Mouse (Mus musculus) heart, embryonic 11.5 days (tissue): Measurements from ENCODE around the gene Carmil1. TPM values are rescaled to one million over a fixed set of nuclear protein-coding genes. Genes with fewer than 3 reads are reported as not detected.

Source experiments
- ATAC-seq: fragments of 200-750 bp; cut with Nextera tagmentation; replicated peaks from 2 replicates; pipeline ENCODE4 v1.8.0; 2017; ENCODE audit warnings: moderate library complexity; ENCODE audit not compliant: insufficient number of reproducible peaks, low FRiP score, low TSS enrichment
- H3K27ac ChIP-seq: fragments of 300-500 bp; sonication (generic); 2 replicates; pipeline ENCODE4 v1.5.1; 2014; ENCODE audit warnings: mild to moderate bottlenecking, low read depth, low read length
- H3K27me3 ChIP-seq: fragments of 300-500 bp; sonication (generic); 2 replicates; pipeline ENCODE4 v1.6.1; 2014; ENCODE audit warnings: mild to moderate bottlenecking, low read length, mixed read lengths; ENCODE audit not compliant: control insufficient read depth, insufficient read depth
- H3K36me3 ChIP-seq: fragments of 300-500 bp; sonication (generic); 2 replicates; pipeline ENCODE4 v1.6.1; 2014; ENCODE audit warnings: mild to moderate bottlenecking, low read length, moderate library complexity, mixed read lengths; ENCODE audit not compliant: control insufficient read depth, insufficient read depth
- H3K4me1 ChIP-seq: fragments of 300-500 bp; sonication (generic); 2 replicates; pipeline ENCODE4 v1.6.1; 2014; ENCODE audit warnings: low read length; ENCODE audit not compliant: control insufficient read depth, insufficient read depth
- H3K4me2 ChIP-seq: fragments of 300-500 bp; sonication (generic); 2 replicates; pipeline ENCODE4 v1.6.1; 2014; ENCODE audit warnings: mild to moderate bottlenecking, moderate library complexity
- H3K4me3 ChIP-seq: fragments of 300-500 bp; sonication (generic); 2 replicates; pipeline ENCODE4 v1.5.1; 2014; ENCODE audit warnings: low read depth, low read length
- H3K9ac ChIP-seq: fragments of 300-500 bp; sonication (generic); 2 replicates; pipeline ENCODE4 v1.6.1; 2014; ENCODE audit warnings: mild to moderate bottlenecking, low read depth, low read length, moderate library complexity
- H3K9me3 ChIP-seq: fragments of 300-500 bp; sonication (generic); replicated peaks from 2 replicates; pipeline ENCODE4 v1.6.1; 2016; ENCODE audit warnings: low read length; ENCODE audit not compliant: control insufficient read depth
- WGBS: fragments of 180-500 bp; shearing (Covaris S2); extraction: QIAGEN DNeasy Blood & Tissue Kit; methylation state at CpG from one replicate; pipeline ENCODE4 v1.1.7; 2014; ENCODE audit not compliant: insufficient replicate concordance; 5-methylcytosine and 5-hydroxymethylcytosine counted together
- polyA plus RNA-seq: library from polyadenylated mRNA; unstranded; fragments of >200 nt; fragmentation: Nextera tagmentation; extraction: Ambion mirVana; gene quantifications from 2 replicates; pipeline ENCODE4 v1.2.1, GENCODE M21; 2014

The Carmil1 gene
- polyA plus RNA-seq, 1 experiment from 2014 or later, result 8.4 TPM

DNA sequence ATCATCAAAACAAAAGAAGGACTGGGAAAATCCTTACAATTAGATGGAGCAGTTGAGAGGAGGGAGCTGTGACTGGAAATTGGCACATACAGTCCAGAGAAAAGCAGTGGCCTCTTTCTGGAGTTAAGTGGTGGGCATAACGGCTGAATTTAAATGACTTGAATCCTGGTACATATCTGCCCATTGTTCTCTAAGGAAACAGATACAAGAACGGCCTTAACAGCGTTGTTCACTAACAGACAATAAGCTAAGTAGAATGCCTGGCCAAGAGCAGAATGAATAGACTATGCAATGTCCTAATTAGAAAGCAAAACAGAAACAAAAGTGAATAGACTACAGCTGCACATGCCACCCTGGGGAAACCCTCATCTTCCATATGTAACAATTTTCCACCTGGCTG, 133.6 kb downstream of the Carmil1 start:
- H3K27me3 ChIP-seq, result peaks cover 25% of the 10 kb centered on the region

DNA sequence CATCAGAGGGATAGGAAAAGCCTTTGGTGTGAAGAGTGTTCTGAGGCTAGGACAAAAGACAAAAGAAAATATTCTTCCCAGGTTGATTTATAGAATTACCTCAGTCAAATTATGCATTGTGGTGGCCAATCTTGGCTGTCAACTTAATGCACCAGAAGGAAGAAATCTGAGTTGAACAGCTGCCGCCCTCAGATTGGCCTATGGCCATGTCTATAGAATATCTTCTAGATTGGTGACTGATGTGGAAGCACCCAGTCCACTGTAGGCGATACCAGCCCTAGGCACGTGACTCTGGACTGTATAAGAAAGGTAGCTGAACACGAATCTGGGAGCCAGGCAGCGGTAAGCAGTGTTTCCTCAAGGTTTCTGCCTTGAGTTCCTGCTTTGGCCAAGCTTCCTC, 134.1 kb downstream of the Carmil1 start:
- H3K4me1 ChIP-seq, result peaks cover 4% of the 10 kb centered on the region; the same call in 1 of the 2 replicates
- no peaks in the 10 kb centered on the region for H3K9me3 ChIP-seq
- no peak overlapping the region for H3K9ac ChIP-seq
- ATAC-seq, result no peak
- 85% methylated on average over 5 of the region's 5 CpGs for WGBS
- no peaks in the 10 kb centered on the region for H3K36me3 ChIP-seq
- H3K4me3 ChIP-seq, result no peak overlapping the region
- H3K27ac ChIP-seq, result no peak overlapping the region
- H3K27me3 ChIP-seq, result peaks cover 25% of the 10 kb centered on the region
- no peak overlapping the region for H3K4me2 ChIP-seq

More for the DNA sequence above, 133.6 kb downstream of the Carmil1 start:
- Histone ChIP-seq H3K27ac (no peak overlapping the region), H3K36me3 (no peaks in the 10 kb centered on the region), H3K4me3 (no peak overlapping the region), H3K9me3 (no peaks in the 10 kb centered on the region), H3K4me1 (peaks cover under 1% of the 10 kb centered on the region; the same call in 1 of the 2 replicates), H3K4me2 (no peak overlapping the region), H3K9ac (no peak overlapping the region)
- ATAC-seq, result no peak
- WGBS, result 66% methylated on average over 3 of the region's 3 CpGs

DNA sequence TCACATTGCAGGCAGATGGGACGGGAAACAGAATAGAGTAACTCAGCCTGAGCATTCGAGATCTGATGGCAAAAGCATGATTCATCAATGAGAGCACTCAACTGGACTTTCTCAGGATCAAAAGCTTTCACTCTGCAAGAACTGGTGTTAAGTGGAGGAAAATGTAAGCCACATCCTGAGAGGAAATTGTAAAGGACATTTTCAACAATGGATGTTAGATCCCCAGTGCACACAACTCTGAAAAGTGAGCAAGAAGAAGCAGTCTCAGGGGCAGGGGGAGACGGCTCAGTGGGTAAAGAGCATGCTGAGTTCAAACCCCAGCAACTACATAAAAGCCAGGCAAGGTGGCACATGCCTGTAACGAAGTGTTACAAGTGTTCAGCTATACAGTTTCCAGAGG, 135.7 kb downstream of the Carmil1 start:
- Histone ChIP-seq H3K4me3 (no peak overlapping the region), H3K27me3 (peaks cover 34% of the 10 kb centered on the region), H3K27ac (no peak overlapping the region), H3K9me3 (no peaks in the 10 kb centered on the region), H3K4me1 (peaks cover 4% of the 10 kb centered on the region; the same call in 1 of the 2 replicates), H3K4me2 (no peak overlapping the region), H3K36me3 (no peaks in the 10 kb centered on the region), H3K9ac (no peak overlapping the region)
- ATAC-seq, result no peak
- WGBS, result 54% methylated on average over 4 of the region's 4 CpGs

DNA sequence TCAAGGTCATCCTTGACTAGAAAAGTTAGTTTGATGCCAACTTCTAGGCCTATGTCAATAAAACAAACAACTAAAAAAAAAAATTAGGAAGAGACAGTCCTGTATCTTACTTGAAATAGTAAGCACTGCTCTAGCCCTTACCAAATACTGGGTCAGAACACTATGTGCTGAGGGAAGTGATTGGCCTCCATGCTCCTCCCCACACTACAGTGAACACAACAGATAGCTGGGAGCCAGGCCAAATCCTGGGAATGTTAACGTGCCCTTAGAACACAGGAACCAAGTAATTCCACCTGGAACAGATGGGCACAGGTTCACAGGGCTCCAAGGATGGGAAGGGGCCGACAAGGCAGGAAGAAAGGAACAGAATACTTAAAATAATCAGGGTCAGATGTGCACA, 136.5 kb downstream of the Carmil1 start:
- Histone ChIP-seq H3K4me3 (no peak overlapping the region), H3K27ac (no peak overlapping the region), H3K36me3 (no peaks in the 10 kb centered on the region), H3K27me3 (peaks cover 39% of the 10 kb centered on the region), H3K9me3 (no peaks in the 10 kb centered on the region), H3K4me2 (no peak overlapping the region), H3K4me1 (peaks cover 4% of the 10 kb centered on the region; the same call in 1 of the 2 replicates), H3K9ac (no peak overlapping the region)
- ATAC-seq, result no peak
- 60% methylated on average over 2 of the region's 2 CpGs for whole genome bisulfite sequencing

DNA sequence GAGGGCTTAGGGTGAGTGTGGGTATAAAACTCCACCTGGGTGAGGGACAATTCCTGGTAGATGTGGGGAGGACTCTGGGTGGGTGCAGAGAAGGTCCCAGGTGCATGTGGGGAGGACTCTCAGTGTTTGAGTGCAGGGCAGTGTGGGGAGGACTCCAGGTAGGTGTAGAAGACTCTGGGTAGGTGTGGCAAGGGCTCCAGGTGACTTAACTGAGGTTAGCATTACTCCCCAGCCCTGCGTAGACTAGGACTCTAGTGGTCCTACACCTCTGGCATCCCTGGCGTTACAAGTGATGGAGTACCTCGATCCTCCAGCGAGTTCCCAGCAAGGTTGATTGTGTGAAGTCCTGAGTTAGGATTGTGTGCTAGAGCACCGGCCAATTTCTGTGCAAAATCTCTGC, 143.8 kb downstream of the Carmil1 start:
- Histone ChIP-seq H3K9me3 (no peaks in the 10 kb centered on the region), H3K9ac (no peak overlapping the region), H3K27ac (no peak overlapping the region), H3K27me3 (peaks cover 45% of the 10 kb centered on the region), H3K36me3 (no peaks in the 10 kb centered on the region), H3K4me3 (no peak overlapping the region), H3K4me2 (no peak overlapping the region), H3K4me1 (peaks cover 4% of the 10 kb centered on the region; the same call in 1 of the 2 replicates)
- 85% methylated on average over 5 of the region's 5 CpGs for WGBS
- no peak for ATAC-seq

DNA sequence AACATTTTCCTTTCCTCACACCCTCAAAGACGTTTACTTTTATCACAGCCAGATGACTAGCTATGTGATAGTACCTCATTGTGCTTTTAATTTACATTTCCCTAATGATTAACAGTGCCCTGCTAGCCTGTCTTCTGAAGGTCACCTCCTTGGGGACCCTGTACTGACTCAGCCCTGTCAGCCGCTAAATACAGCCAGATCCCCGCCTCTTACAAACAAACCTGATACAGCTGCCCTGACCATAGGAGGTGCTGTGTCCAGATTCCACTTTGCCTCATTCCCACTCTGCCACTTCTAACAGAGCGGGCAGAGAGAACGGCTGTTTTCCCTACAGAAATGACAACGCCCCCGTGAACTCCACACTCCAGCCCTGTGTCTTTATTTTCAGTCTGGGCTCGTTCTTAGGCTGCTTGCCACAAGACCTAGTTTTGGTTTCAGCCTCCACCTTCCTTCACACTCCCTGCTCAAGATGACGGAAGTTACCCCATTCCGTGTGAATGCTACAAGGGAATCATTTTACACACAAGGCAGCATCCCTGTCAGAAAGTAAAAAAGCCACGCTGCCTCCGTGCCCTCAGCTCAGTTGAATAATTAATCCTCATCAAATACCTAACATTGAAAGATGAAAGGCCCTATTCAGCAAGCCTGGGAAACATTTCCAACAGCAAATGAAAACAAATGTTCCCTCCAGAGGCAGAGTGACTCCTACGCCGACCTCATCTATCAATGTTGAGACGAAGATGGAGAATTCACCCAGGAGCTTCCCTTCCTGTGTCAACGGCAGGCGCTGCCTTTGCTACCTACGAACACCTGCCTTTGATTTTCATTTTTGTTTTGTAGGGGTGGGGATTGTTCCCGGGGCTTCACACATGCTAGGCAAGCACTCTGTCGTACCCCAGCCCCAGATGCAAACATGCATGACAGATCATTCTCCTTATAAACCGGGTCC, 145.0 kb downstream of the Carmil1 start:
- ATAC-seq, result no peak

DNA sequence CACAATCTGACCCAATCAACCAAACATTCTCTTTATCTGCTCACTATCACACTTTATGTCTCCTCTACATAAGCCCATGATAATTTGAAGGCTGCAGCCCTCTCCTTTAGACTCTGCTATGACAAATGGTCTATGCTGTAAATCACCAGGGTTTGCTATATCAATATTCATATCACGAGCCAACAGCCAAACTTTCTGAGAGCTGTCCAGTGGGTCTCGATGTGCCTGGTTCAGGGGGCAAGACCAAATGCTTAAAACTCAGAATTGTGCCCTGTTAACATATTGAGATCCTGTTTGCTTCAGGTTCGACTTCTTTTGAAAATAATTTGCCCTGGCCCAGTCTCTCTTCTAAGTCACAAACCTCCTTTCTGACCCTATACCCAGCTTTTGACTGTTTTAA, 147.7 kb downstream of the Carmil1 start:
- H3K36me3 ChIP-seq, result no peaks in the 10 kb centered on the region
- H3K4me1 ChIP-seq, result 0 out of 2 replicates have a peak, but pooled peaks cover 3% of the 10 kb centered on the region
- H3K9ac ChIP-seq, result no peak overlapping the region
- 77% methylated on average over 3 of the region's 3 CpGs for WGBS
- no peak overlapping the region for H3K4me2 ChIP-seq
- no peak for ATAC-seq
- no peaks in the 10 kb centered on the region for H3K9me3 ChIP-seq
- no peak overlapping the region for H3K27ac ChIP-seq
- peaks cover 33% of the 10 kb centered on the region for H3K27me3 ChIP-seq
- H3K4me3 ChIP-seq, result no peak overlapping the region

More for the DNA sequence above, 145.0 kb downstream of the Carmil1 start:
- whole genome bisulfite sequencing, result 56% methylated on average over 21 of the region's 21 CpGs
- H3K9ac ChIP-seq, result no peak overlapping the region
- no peak overlapping the region for H3K4me3 ChIP-seq
- no peak overlapping the region for H3K4me2 ChIP-seq
- H3K9me3 ChIP-seq, result no peaks in the 10 kb centered on the region
- no peaks in the 10 kb centered on the region for H3K36me3 ChIP-seq
- H3K27ac ChIP-seq, result no peak overlapping the region
- 0 out of 2 replicates have a peak, but pooled peaks cover 3% of the 10 kb centered on the region for H3K4me1 ChIP-seq
- peaks cover 48% of the 10 kb centered on the region for H3K27me3 ChIP-seq

DNA sequence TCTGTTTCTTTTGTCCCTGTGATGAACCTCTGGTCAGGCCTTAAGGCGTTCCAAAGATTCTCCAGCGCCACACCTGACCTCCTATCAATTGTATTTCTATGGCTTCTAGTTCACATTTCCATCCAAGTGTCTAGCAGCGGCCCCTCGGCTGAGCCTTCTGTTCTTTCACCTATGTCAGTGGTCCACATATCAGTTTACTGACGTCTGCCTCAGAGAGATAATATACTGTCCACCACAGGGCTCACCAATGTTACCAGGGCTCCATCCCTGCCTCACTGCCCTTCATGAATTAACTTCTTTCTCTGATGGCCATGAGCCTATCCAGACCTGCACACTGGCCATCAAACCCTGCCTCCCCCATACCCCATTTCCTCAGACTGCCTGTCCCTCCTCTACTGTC, 149.3 kb downstream of the Carmil1 start:
- no peak overlapping the region for H3K9ac ChIP-seq
- 0 out of 2 replicates have a peak, but pooled peaks have one; percentile 55 for ATAC-seq
- H3K9me3 ChIP-seq, result no peaks in the 10 kb centered on the region
- no peak overlapping the region for H3K27ac ChIP-seq
- no peak overlapping the region for H3K4me2 ChIP-seq
- 66% methylated on average over 5 of the region's 5 CpGs for WGBS
- H3K36me3 ChIP-seq, result no peaks in the 10 kb centered on the region
- H3K4me1 ChIP-seq, result 0 out of 2 replicates have a peak, but pooled peaks cover 3% of the 10 kb centered on the region
- H3K27me3 ChIP-seq, result peaks cover 22% of the 10 kb centered on the region
- no peak overlapping the region for H3K4me3 ChIP-seq
